Mouse (Mus musculus) kidney, adult 10 weeks (tissue): ENCODE measurements around the gene Klhl36. TPM values are rescaled to one million over a fixed set of nuclear protein-coding genes. Genes with fewer than 3 reads are reported as not detected.

Experiments
- polyA plus RNA-seq: library from polyadenylated mRNA; stranded (reverse); fragments of 350-450 nt; fragmentation: Illumina TruSeq; extraction: RNeasy Lipid Tissue Mini Kit (QIAGEN cat#74804); gene quantifications from one replicate; pipeline ENCODE4 v1.2.3, GENCODE M21; 2014; ENCODE audit warnings: low read depth, low replicate concordance

Gene Klhl36
- polyA plus RNA-seq: not detected

DNA sequence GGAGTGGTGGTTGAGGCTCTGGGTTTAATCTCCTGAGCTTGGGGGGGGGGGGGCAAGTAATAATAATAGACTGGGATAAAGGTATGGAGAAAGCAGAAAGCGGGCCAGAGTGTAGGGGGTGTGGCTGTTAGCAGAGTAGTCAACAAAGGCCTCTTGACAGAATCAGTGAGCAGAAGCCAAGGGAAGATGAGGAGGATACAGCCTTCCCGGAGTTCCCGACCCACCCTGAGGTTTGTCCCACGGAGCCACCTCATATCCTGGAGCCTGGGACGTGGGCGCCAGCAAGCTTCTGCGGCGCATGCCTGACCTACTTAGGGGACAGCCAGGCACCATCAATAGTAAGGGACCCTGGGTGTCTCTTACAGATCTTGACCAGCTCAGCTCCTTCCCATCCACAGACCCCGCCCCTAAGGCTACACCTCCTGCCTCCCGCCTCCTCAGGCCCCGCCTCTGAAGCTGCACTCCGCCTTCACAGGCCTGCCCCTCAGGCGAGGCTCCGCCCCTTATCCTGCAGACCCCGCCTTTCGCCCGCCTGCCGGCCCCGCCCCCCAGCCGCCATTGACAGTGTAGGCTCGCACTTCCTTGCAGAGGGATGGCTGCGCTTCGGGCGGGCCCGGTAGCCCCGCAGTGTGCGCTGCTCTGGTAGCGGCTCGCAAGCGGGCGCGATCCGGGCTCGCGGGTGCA lies at the start of gene Klhl36:
Gene Klhl36 (plus strand): TSS at position 561 of the 684 bp plus-strand sequence.

DNA sequence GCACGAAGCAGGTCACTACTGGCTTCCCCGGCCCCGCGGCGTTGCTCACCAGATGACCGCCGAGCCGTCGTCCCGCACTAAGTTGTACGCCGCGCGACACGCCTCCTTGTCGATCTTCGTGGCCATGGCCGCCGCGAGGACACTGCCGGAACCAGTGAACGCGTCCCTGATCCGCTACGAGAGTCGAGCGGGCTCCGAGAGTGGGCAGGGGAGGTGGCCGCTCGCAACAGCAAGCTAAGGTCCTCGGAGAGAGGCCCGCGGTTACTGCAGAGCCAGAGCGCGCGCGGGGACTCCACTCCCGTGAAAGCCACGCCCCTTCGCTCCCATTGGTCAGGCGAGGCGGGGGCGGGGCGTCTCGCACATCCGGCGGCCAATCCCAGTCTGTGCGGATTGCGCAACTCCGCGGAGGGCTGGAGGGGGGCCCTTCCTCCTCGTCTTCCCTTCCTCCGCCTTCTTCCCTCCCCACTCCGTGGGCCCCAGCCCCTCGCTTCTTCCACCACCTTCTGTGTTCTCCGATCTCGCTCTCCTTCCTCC lies 21.7 kb upstream of the Klhl36 start, which contains the start of gene Cotl1:
Gene Cotl1 (minus strand): TSS at position 270 of the 534 bp plus-strand sequence.

DNA sequence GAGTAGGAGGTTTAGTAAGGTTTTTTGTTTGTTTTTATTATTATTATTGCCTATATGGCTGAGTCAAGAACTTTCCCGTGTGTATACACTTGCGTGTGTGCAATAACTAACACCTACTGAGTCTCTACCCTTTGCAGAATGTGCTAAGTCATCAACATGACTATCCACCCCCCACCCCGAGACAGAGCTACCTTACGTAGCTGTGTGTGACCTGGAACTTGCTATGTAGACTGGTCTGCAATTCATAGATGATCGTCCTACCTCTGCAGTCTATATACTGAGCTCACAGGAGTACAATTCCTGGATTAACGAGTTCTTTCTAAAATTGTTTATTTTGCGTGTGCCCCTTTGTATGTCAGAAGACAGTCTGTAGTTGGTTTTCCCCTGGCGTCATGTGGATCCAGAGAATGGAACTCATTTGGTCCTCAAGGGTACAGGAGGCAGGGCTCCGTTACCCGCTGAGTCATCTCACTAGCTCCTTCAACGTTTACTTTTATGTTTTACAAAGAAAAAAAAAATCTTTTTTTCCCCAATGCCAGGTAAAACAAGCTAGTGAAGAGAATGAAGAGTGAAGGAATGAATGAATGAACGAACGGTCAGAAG lies 48.0 kb downstream of the Klhl36 start, which contains the start of gene Usp10:
Gene Usp10 (plus strand): TSS at position 417 of the 603 bp plus-strand sequence.

DNA sequence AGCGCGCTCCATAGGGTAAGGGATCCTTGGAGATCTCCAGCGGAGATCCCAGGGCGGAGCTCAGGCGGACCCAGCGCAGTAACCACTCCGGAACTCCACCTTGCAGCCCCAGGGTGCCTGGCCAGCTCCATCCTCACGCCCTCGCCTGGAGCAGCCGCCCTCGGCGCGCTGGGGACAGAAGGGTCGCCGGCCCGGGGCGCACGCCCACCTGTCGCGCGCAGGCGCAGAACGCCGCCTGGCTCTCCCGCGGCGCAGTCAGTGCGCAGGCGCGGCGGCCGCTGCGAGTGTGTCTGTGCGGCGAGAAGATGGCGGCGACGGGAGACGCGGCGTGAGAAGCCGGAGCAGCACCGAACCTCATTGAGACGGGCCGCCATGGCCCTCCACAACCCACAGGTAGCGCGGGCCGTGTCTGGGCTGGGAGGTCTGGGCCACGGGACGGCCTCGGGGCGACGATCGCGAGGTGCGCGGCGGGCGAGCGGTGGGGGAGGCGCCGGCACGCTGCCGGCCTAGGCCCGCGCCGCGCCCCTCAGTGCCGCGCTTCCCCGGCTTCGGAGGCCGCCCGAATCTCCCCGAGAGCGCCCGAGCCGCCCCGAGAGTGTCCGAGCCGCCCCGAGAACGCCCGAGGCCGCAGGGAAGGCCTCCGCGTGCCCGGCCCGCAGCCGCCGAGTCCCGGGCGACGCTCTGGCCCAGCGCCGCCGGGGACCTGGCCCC lies 48.6 kb downstream of the Klhl36 start, which contains the start of gene Gm20388:
Gene Gm20388 (plus strand): TSS at position 295 of the 711 bp plus-strand sequence.

Other genes starting within 250 kb of the Klhl36 start
- gene Adad2, start 249.5 kb upstream of the Klhl36 start, polyA plus RNA-seq: not detected
- not detected for gene Kcng4, start 226.6 kb upstream of the Klhl36 start, polyA plus RNA-seq
- gene Wfdc1, start 195.9 kb upstream of the Klhl36 start, polyA plus RNA-seq: 0.44 TPM
- not detected for gene Atp2c2, start 162.3 kb upstream of the Klhl36 start, polyA plus RNA-seq
- 2.0 TPM for gene Tldc1, start 83.8 kb upstream of the Klhl36 start, polyA plus RNA-seq
- 3.4 TPM for gene Cotl1, start 21.7 kb upstream of the Klhl36 start, polyA plus RNA-seq
- 37.6 TPM for gene Usp10, start 48.1 kb downstream of the Klhl36 start, polyA plus RNA-seq
- 3.9 TPM for gene Gm20388, start 48.6 kb downstream of the Klhl36 start, polyA plus RNA-seq
- gene Crispld2, start 130.2 kb downstream of the Klhl36 start, polyA plus RNA-seq: 4.6 TPM
- gene Zdhhc7, start 239.2 kb downstream of the Klhl36 start, polyA plus RNA-seq: 0.77 TPM